Mouse (Mus musculus) heart, postnatal 14 days (tissue): ENCODE measurements at regions not wholly inside any gene's neighbourhood (a gene's known extent, or its start where the extent isn't known, plus 50 kb on each side); places are given as distances from the start of the nearest gene placed in this dataset.

Source experiments
- DNase-seq, 2 experiments: peaks; one replicate each; pipeline ENCODE4 v3.0.0; 2021 to 2022
- intact Hi-C: fragments of 180-260 bp; cut with DNase I; formaldehyde crosslinking; loops from one replicate; pipeline ENCODE4 v1.15.1; 2025

GRCm38 (mm10) chr19:55985518-55985917 lies 243.9 kb downstream of the Tcf7l2 start:
- DNase-seq = peak; percentile 44 to 56
- intact Hi-C loops = no loop called here

- intact Hi-C loops = no loop called here
- no peak for DNase-seq
These were observed 250.4 kb downstream of the Tcf7l2 start for GRCm38 (mm10) chr19:55991791-55992726.

- no peak for DNase-seq
- intact Hi-C loops = no loop called here
These were observed 251.1 kb downstream of the Tcf7l2 start for GRCm38 (mm10) chr19:55992727-55993066.

- intact Hi-C loops = no loop called here
- DNase-seq = no peak
These were observed 254.1 kb downstream of the Tcf7l2 start for GRCm38 (mm10) chr19:55995721-55996120.

- no peak for DNase-seq
- intact Hi-C loops = no loop called here
These were observed 257.0 kb downstream of the Tcf7l2 start for GRCm38 (mm10) chr19:55998454-55999180.

- no peak for DNase-seq
- intact Hi-C loops = no loop called here
These were observed 257.8 kb downstream of the Tcf7l2 start for GRCm38 (mm10) chr19:55999409-55999808.

GRCm38 (mm10) chr19:56001428-56001827 lies 259.8 kb downstream of the Tcf7l2 start:
- no peak for DNase-seq
- intact Hi-C loops = no loop called here

- intact Hi-C loops = no loop called here
- DNase-seq = no peak
These were observed 264.3 kb downstream of the Tcf7l2 start for GRCm38 (mm10) chr19:56005886-56006285.

GRCm38 (mm10) chr19:56007433-56007832 lies 265.8 kb downstream of the Tcf7l2 start:
- intact Hi-C loops = no loop called here
- no peak for DNase-seq

- intact Hi-C loops = no loop called here
- no peak for DNase-seq
These were observed 269.1 kb downstream of the Tcf7l2 start for GRCm38 (mm10) chr19:56010766-56011165.

GRCm38 (mm10) chr19:56011292-56011691 lies 269.7 kb downstream of the Tcf7l2 start:
- intact Hi-C loops = no loop called here
- no peak for DNase-seq

GRCm38 (mm10) chr19:56016548-56017346 lies 270.2 kb upstream of the Habp2 start:
- intact Hi-C loops = no loop called here
- DNase-seq = no peak

GRCm38 (mm10) chr19:56017524-56017923 lies 269.4 kb upstream of the Habp2 start:
- DNase-seq = no peak
- intact Hi-C loops = no loop called here

GRCm38 (mm10) chr19:56019143-56019542 lies 267.8 kb upstream of the Habp2 start:
- intact Hi-C loops = no loop called here
- no peak for DNase-seq

- peak in 1 of 2 experiments; percentile 10 for DNase-seq
- intact Hi-C loops = no loop called here
These were observed 264.6 kb upstream of the Habp2 start for GRCm38 (mm10) chr19:56022348-56022747.

- no peak for DNase-seq
- intact Hi-C loops = no loop called here
These were observed 262.3 kb upstream of the Habp2 start for GRCm38 (mm10) chr19:56024599-56024998.

GRCm38 (mm10) chr19:56029428-56030281 lies 257.3 kb upstream of the Habp2 start:
- intact Hi-C loops = no loop called here
- DNase-seq = no peak

GRCm38 (mm10) chr19:56030401-56030925 lies 256.5 kb upstream of the Habp2 start:
- no peak for DNase-seq
- intact Hi-C loops = no loop called here

- intact Hi-C loops = no loop called here
- DNase-seq = no peak
These were observed 252.4 kb upstream of the Habp2 start for GRCm38 (mm10) chr19:56034552-56034951.

GRCm38 (mm10) chr19:56037584-56037983 lies 249.4 kb upstream of the Habp2 start:
- intact Hi-C loops = no loop called here
- no peak for DNase-seq
